Mouse (Mus musculus) kidney, postnatal 36 days (tissue): ENCODE measurements around the gene Nup93.
"Not testable (repeated sequence)": the region's sequence is repeated elsewhere in the genome, so short reads cannot be mapped to it uniquely, and the experiment has no call there.

Experiments
- DNase-seq, 2 experiments: peaks; one replicate each; pipeline ENCODE4 v3.0.0; 2021 to 2022; ENCODE audit warnings: mixed read lengths in 2 of 2

The Nup93 gene

GRCm38 (mm10) chr8:94214252-94215173 lies at the start of gene Nup93:
Gene Nup93, plus strand, starts transcription at chr8:94214564.
- DNase-seq, result peak; percentile 100

- not testable (repeated sequence) for DNase-seq
Measured at GRCm38 (mm10) chr8:94165772-94166171, 48.6 kb upstream of the Nup93 start.

GRCm38 (mm10) chr8:94167244-94167643 lies 47.1 kb upstream of the Nup93 start:
- peak; percentile 86 to 94 for DNase-seq

GRCm38 (mm10) chr8:94169547-94169946 lies 44.8 kb upstream of the Nup93 start:
- DNase-seq, result no peak

GRCm38 (mm10) chr8:94171321-94171755 lies 43.0 kb upstream of the Nup93 start:
- DNase-seq, result peak; percentile 47 to 60

- peak; percentile 75 to 84 for DNase-seq
Measured at GRCm38 (mm10) chr8:94172075-94172808, 42.1 kb upstream of the Nup93 start, which contains the start of gene Mt2. Gene Mt2, plus strand, starts transcription at chr8:94172664.

- DNase-seq, result peak in 1 of 2 experiments; percentile 23
Measured at GRCm38 (mm10) chr8:94172809-94173732, 41.3 kb upstream of the Nup93 start.

GRCm38 (mm10) chr8:94173848-94174403 lies 40.4 kb upstream of the Nup93 start:
- no peak for DNase-seq

GRCm38 (mm10) chr8:94174619-94175213 lies 39.6 kb upstream of the Nup93 start:
- no peak for DNase-seq

GRCm38 (mm10) chr8:94177716-94178390 lies 36.5 kb upstream of the Nup93 start:
- DNase-seq, result no peak

GRCm38 (mm10) chr8:94178857-94179712 lies 35.3 kb upstream of the Nup93 start, which contains the start of gene Mt1:
Gene Mt1, plus strand, starts transcription at chr8:94179082.
- peak; percentile 92 to 94 for DNase-seq

GRCm38 (mm10) chr8:94179713-94180560 lies 34.4 kb upstream of the Nup93 start:
- peak in 1 of 2 experiments; percentile 40 for DNase-seq

- DNase-seq, result no peak
Measured at GRCm38 (mm10) chr8:94180561-94180908, 33.8 kb upstream of the Nup93 start.

- no peak for DNase-seq
Measured at GRCm38 (mm10) chr8:94182055-94182929, 32.1 kb upstream of the Nup93 start.

- peak; percentile 91 to 92 for DNase-seq
Measured at GRCm38 (mm10) chr8:94183117-94183516, 31.2 kb upstream of the Nup93 start.

GRCm38 (mm10) chr8:94184357-94184843 lies 30.0 kb upstream of the Nup93 start:
- no peak for DNase-seq

- no peak for DNase-seq
Measured at GRCm38 (mm10) chr8:94185791-94186190, 28.6 kb upstream of the Nup93 start.

- DNase-seq, result peak; percentile 90 to 93
Measured at GRCm38 (mm10) chr8:94186542-94186941, 27.8 kb upstream of the Nup93 start.
